Comparison of ENCODE assay signal across 8 mouse cellular contexts in the genomic region with DNA sequence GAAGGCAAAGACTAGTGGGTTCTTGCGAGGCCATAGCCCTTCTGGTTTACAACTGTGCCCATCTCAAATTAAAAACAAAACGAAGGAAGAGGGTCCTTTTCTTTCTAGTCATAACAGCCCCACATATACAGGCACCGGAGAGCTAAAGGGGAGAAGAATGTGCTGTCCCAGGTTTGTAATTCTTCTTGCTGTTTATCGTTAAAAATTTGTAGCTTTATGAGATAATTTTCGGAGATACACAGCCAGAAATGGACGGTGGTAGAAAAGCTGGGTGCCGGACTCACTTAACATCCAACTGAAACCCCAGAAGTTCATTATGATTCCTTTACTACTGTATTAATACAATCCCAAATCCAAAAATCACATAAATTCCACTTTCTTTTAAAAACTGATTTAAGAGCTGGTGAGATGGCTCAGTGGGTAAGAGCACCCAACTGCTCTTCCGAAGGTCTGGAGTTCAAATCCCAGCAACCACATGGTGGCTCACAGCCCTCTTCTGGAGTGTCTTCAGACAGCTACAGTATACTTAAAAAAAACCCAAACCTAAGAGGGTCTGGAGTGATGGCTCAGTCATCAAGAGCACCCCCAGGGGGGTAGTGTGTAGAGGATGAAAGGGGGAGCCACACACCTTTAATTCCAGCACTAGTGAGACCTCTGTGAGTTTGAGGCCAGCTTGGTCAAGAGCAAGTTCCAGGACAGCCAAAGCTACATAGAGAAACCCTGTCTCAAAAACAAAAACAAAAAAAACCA. TPM values are rescaled to one million over a fixed set of nuclear protein-coding genes. Genes with fewer than 3 reads are reported as not detected.
DNase-seq lines count a peak whose midpoint lies in the region; ATAC-seq and TF ChIP-seq lines count a peak whose summit lies in the region.

No protein-coding gene starts in this region.

- TF ChIP-seq EP300 in CH12.LX (IDR thresholded peaks at IDR 0.05; ENCODE audit: low read length): no peak
- TF ChIP-seq EP300 in liver, embryonic 14.5 days (IDR thresholded peaks at IDR 0.05; ENCODE audit: low read depth): no peak

- in situ Hi-C loops in CH12.LX (cut with MboI; ENCODE audit: low pct_ligation_motif_present, low pct_unique_long_range_greater_than_20kb, low sequenced_read_pairs): no loop called here

- H3K9ac ChIP-seq in CH12.LX (ENCODE audit: insufficient read depth, low read depth): peak overlapping the region; percentile 88
- H3K9ac ChIP-seq in forebrain, embryonic 13.5 days: peak overlapping the region; percentile 72
- peak overlapping the region; percentile 65 for H3K9ac ChIP-seq in liver, embryonic 14.5 days (replicated peaks)

- dilution Hi-C loops in CH12.LX (cut with MboI; ENCODE audit: extremely low pct_ligation_motif_present, extremely low pct_unique_long_range_greater_than_20kb, low sequenced_read_pairs): no loop called here

- TF ChIP-seq POLR2A in CH12.LX (IDR thresholded peaks at IDR 0.05; ENCODE audit: low read depth, low read length): no peak

- DNase-seq in heart, adult 11 months: peak; percentile 68
- no peak for DNase-seq in heart, postnatal 36 days
- peak; percentile 43 for DNase-seq in CH12.LX (ENCODE audit: extremely low read depth)
- DNase-seq in liver, embryonic 14.5 days (ENCODE audit: low read depth in 3 of 3, low spot score in 3 of 3): no peak
- DNase-seq in adrenal gland, adult (ENCODE audit: inconsistent age in 2 of 2, low spot score in 1 of 2): no peak
- DNase-seq in left cerebral cortex, postnatal 10 days (ENCODE audit: extremely low spot score in 1 of 2, low spot score in 2 of 2): no peak
- DNase-seq in gastrocnemius, postnatal 10 days: no peak

- H3K27ac ChIP-seq in CH12.LX (ENCODE audit: insufficient read depth, low read depth): peak overlapping the region; percentile 47; the same call in 1 of the 2 replicates
- H3K27ac ChIP-seq in forebrain, embryonic 13.5 days: peak overlapping the region; percentile 87
- no peak overlapping the region for H3K27ac ChIP-seq in liver, embryonic 14.5 days

- ATAC-seq in forebrain, embryonic 13.5 days: no peak
- no peak for ATAC-seq in liver, embryonic 14.5 days (ENCODE audit: insufficient read depth)

- H3K9me3 ChIP-seq in CH12.LX (replicated peaks; ENCODE audit: low read length): peaks cover 23% of the 10 kb centered on the region
- peaks cover 17% of the 10 kb centered on the region for H3K9me3 ChIP-seq in forebrain, embryonic 13.5 days (replicated peaks)
- H3K9me3 ChIP-seq in liver, embryonic 14.5 days (ENCODE audit: control insufficient read depth, low read length): peaks cover 7% of the 10 kb centered on the region

- 34% methylated on average over 8 of the region's 8 CpGs for WGBS in forebrain, embryonic 13.5 days
- 36% methylated on average over 8 of the region's 8 CpGs for WGBS in liver, embryonic 14.5 days (ENCODE audit: insufficient replicate concordance)

- peaks cover 0 to 29% of the 10 kb centered on the region in 2 experiments; a peak in 3 of 4 replicates for H3K4me1 ChIP-seq in CH12.LX (ENCODE audit: control insufficient read depth in 1 of 2, insufficient read depth in 2 of 2)
- peaks cover 30% of the 10 kb centered on the region for H3K4me1 ChIP-seq in forebrain, embryonic 13.5 days
- H3K4me1 ChIP-seq in liver, embryonic 14.5 days (replicated peaks; ENCODE audit: control insufficient read depth in 2 of 2, insufficient read depth in 2 of 2, low read length in 1 of 2): peaks cover 6 to 7% of the 10 kb centered on the region in 2 experiments

- no peaks in the 10 kb centered on the region for H3K27me3 ChIP-seq in CH12.LX (replicated peaks)
- H3K27me3 ChIP-seq in forebrain, embryonic 13.5 days: no peaks in the 10 kb centered on the region
- no peaks in the 10 kb centered on the region for H3K27me3 ChIP-seq in liver, embryonic 14.5 days (ENCODE audit: control insufficient read depth, insufficient read depth, low read length)

- H3K4me2 ChIP-seq in CH12.LX (ENCODE audit: insufficient read depth, low read depth, poor library complexity, severe bottlenecking): peak overlapping the region; percentile 83
- peak overlapping the region; percentile 72 for H3K4me2 ChIP-seq in forebrain, embryonic 13.5 days
- H3K4me2 ChIP-seq in liver, embryonic 14.5 days (ENCODE audit: low read depth): peak overlapping the region; percentile 87

- H3K36me3 ChIP-seq in CH12.LX (replicated peaks in 1 of 2; ENCODE audit: control insufficient read depth in 1 of 2, insufficient read depth in 1 of 2, low read length in 1 of 2): peaks cover 6 to 10% of the 10 kb centered on the region in 2 experiments
- peaks cover 21% of the 10 kb centered on the region for H3K36me3 ChIP-seq in forebrain, embryonic 13.5 days (ENCODE audit: poor library complexity, severe bottlenecking)
- no peaks in the 10 kb centered on the region for H3K36me3 ChIP-seq in liver, embryonic 14.5 days (replicated peaks; ENCODE audit: control insufficient read depth, insufficient read depth, low read depth)

- peak overlapping the region; percentile 60 to 72 (median 61) for H3K4me3 ChIP-seq in CH12.LX (replicated peaks in 1 of 3; ENCODE audit: low read depth in 2 of 3, low read length in 2 of 3, poor library complexity in 1 of 3)
- peak overlapping the region; percentile 63 for H3K4me3 ChIP-seq in forebrain, embryonic 13.5 days
- H3K4me3 ChIP-seq in liver, embryonic 14.5 days (ENCODE audit: insufficient read depth in 1 of 2, low read depth in 2 of 2, low read length in 2 of 2): peak overlapping the region; percentile 75 to 94

- no peak for TF ChIP-seq RAD21 in CH12.LX (IDR thresholded peaks at IDR 0.05; ENCODE audit: low read depth, low read length)

- H3K79me2 ChIP-seq in CH12.LX (replicated peaks; ENCODE audit: control insufficient read depth, extremely low read depth, insufficient read depth, poor library complexity, severe bottlenecking): peaks cover 13% of the 10 kb centered on the region

- intact Hi-C loops in heart, postnatal 36 days (cut with DNase I): loop anchor here (10.0 kb wide), 1 partner anchor 621 kb away; a partner anchor contains a TSS
- intact Hi-C loops in left cerebral cortex, postnatal 10 days (cut with DNase I): loop anchor here (10.0 kb wide), 1 partner anchor 141 kb away; no protein-coding TSS in a partner anchor

- no peak for TF ChIP-seq CTCF in CH12.LX (conservative IDR thresholded peaks at IDR 0.05 in 1 of 2, IDR thresholded peaks at IDR 0.05 in 1 of 2; ENCODE audit: low read depth in 2 of 2, low read length in 2 of 2)
- TF ChIP-seq CTCF in liver, embryonic 14.5 days (IDR thresholded peaks at IDR 0.05; ENCODE audit: low read depth): no peak

TF ChIP-seq in CH12.LX, 34 proteins besides CTCF, POLR2A, EP300 and RAD21:
- TF ChIP-seq BHLHE40 (IDR thresholded peaks at IDR 0.05; ENCODE audit: low read depth, low read length): 0 out of 2 replicates have a peak, but pooled peaks have one; percentile 5
- no peak for TF ChIP-seq E2F4 (IDR thresholded peaks at IDR 0.05; ENCODE audit: insufficient replicate concordance, low read depth, low read length)
- TF ChIP-seq JUN (IDR thresholded peaks at IDR 0.05; ENCODE audit: insufficient read depth, low read depth, low read length): no peak
- TF ChIP-seq ETS1 (conservative IDR thresholded peaks at IDR 0.05; ENCODE audit: low read depth, low read length): no peak; the same call in 1 of the 2 replicates
- TF ChIP-seq TBP (conservative IDR thresholded peaks at IDR 0.05; ENCODE audit: low read depth, low read length): peak; percentile 86
- no peak for TF ChIP-seq POLR2AphosphoS2 (IDR thresholded peaks at IDR 0.05; ENCODE audit: low read depth, low read length)
- TF ChIP-seq MAFK (IDR thresholded peaks at IDR 0.05; ENCODE audit: insufficient replicate concordance, low read length): peak; percentile 9; the same call in 1 of the 2 replicates
- 0 out of 2 replicates have a peak, but pooled peaks have one; percentile 18 for TF ChIP-seq MYC (IDR thresholded peaks at IDR 0.05; ENCODE audit: low read depth, low read length)

RNA-seq across cellular contexts. Expression of a gene that starts 3.9 kb away (rescaled TPM):
- 10 to 100 TPM; 14.1 to 15.2 TPM for total RNA-seq in heart, postnatal 36 days (2021)
- total RNA-seq in CH12.LX (2012; rRNA removed) (63.3 and 66.5 TPM in 2 replicates), CH12.LX (2014; rRNA removed) (98.8 and 105 TPM in 2 replicates)
- polyA plus RNA-seq in CH12.LX (2012; ENCODE audit: insufficient read length, low read depth): 95.8 and 96.3 TPM in 2 replicates
- polyA plus RNA-seq in forebrain, embryonic 13.5 days (2015; fragmentation: Nextera tagmentation; extraction: Ambion mirVana): 68.2 and 75.1 TPM in 2 replicates
- 13.2 and 21.3 TPM in 2 replicates for polyA plus RNA-seq in liver, embryonic 14.5 days (2012; rRNA removed)
- 21.6 and 23.1 TPM in 2 replicates for polyA plus RNA-seq in liver, embryonic 14.5 days (2014; fragmentation: Nextera tagmentation; extraction: Ambion mirVana)
- 10 to 100 TPM; 19.4 to 19.8 TPM for total RNA-seq in left cerebral cortex, postnatal 10 days (2021)
- 10 to 100 TPM; 15.2 to 15.4 TPM for total RNA-seq in gastrocnemius, postnatal 10 days (2021)

RNA-seq across cellular contexts. Expression of a gene that starts 4.1 kb away (rescaled TPM):
- total RNA-seq in heart, postnatal 36 days (2021): 10 to 100 TPM; 28.3 to 29.2 TPM
- total RNA-seq in CH12.LX (2012; rRNA removed) (107 and 136 TPM in 2 replicates), CH12.LX (2014; rRNA removed) (91.0 and 105 TPM in 2 replicates)
- polyA plus RNA-seq in CH12.LX (2012; ENCODE audit: insufficient read length, low read depth): 197 and 199 TPM in 2 replicates
- polyA plus RNA-seq in forebrain, embryonic 13.5 days (2015; fragmentation: Nextera tagmentation; extraction: Ambion mirVana): 66.7 and 67.0 TPM in 2 replicates
- polyA plus RNA-seq in liver, embryonic 14.5 days (2012; rRNA removed): 8.9 and 21.2 TPM in 2 replicates
- 56.8 and 59.6 TPM in 2 replicates for polyA plus RNA-seq in liver, embryonic 14.5 days (2014; fragmentation: Nextera tagmentation; extraction: Ambion mirVana)
- 10 to 100 TPM; 31.2 to 31.4 TPM for total RNA-seq in left cerebral cortex, postnatal 10 days (2021)
- 10 to 100 TPM; 19.0 to 20.6 TPM for total RNA-seq in gastrocnemius, postnatal 10 days (2021)

RNA-seq across cellular contexts. Expression of a gene that starts 24.0 kb away (rescaled TPM):
- 1 to 10 TPM; 4.8 to 5.6 TPM for total RNA-seq in heart, postnatal 36 days (2021)
- total RNA-seq in CH12.LX (2012; rRNA removed): 172 and 205 TPM in 2 replicates
- total RNA-seq in CH12.LX (2014; rRNA removed): 133 and 155 TPM in 2 replicates
- polyA plus RNA-seq in CH12.LX (2012; ENCODE audit: insufficient read length, low read depth): 84.9 and 93.4 TPM in 2 replicates
- polyA plus RNA-seq in forebrain, embryonic 13.5 days (2015; fragmentation: Nextera tagmentation; extraction: Ambion mirVana): 3.6 and 5.8 TPM in 2 replicates
- polyA plus RNA-seq in liver, embryonic 14.5 days (2012; rRNA removed): 12.6 and 26.4 TPM in 2 replicates
- polyA plus RNA-seq in liver, embryonic 14.5 days (2014; fragmentation: Nextera tagmentation; extraction: Ambion mirVana): 18.3 and 23.8 TPM in 2 replicates
- 1 to 10 TPM; 3.6 to 4.6 TPM for total RNA-seq in left cerebral cortex, postnatal 10 days (2021)
- 1 to 10 TPM; 4.3 to 8.6 TPM for total RNA-seq in gastrocnemius, postnatal 10 days (2021)

Comparison
In these comparisons a context has a peak if more than half of its experiments do, and no peak if none do; other contexts are left out.
1. DNase-seq: peak in heart, adult 11 months (single experiment) and CH12.LX (single experiment); none in heart, postnatal 36 days (0 of 2), liver, embryonic 14.5 days (0 of 3), adrenal gland, adult (0 of 2), left cerebral cortex, postnatal 10 days (0 of 2) and gastrocnemius, postnatal 10 days (single experiment).
2. RNA of a gene that starts 24.0 kb away (total RNA-seq): 133 to 205 TPM in CH12.LX; 4.3 to 8.6 TPM in gastrocnemius, postnatal 10 days, 4.8 to 5.6 TPM in heart, postnatal 36 days and 3.6 to 4.6 TPM in left cerebral cortex, postnatal 10 days; every median in the first group is over 10 times any median in the second.
3. Peak in every context shown above with its lines, with median percentiles within 50 percentile points of each other: H3K4me2 ChIP-seq, H3K4me3 ChIP-seq and H3K9ac ChIP-seq.